Mouse (Mus musculus) brown adipose tissue, adult 24 weeks (tissue): ENCODE data around the gene Gm29797. TPM values are rescaled to one million over a fixed set of nuclear protein-coding genes. Genes with fewer than 3 reads are reported as not detected.

Source experiments
- H3K27ac ChIP-seq: fragments of 200-500 bp; replicated peaks from 2 replicates; pipeline ENCODE4 v1.5.1; 2012; ENCODE audit warnings: low read depth, mild to moderate bottlenecking, low read length
- H3K4me1 ChIP-seq: fragments of 200-500 bp; 2 replicates; pipeline ENCODE4 v1.6.1; 2012; ENCODE audit warnings: low read length, mixed read lengths; ENCODE audit not compliant: control insufficient read depth, insufficient read depth, insufficient read length
- H3K4me3 ChIP-seq: fragments of 200-500 bp; 2 replicates; pipeline ENCODE4 v1.5.1; 2012; ENCODE audit warnings: low read depth, mild to moderate bottlenecking, low read length, moderate library complexity; ENCODE audit not compliant: insufficient read depth
- polyA plus RNA-seq: library from polyadenylated mRNA; stranded (reverse); fragments of >200 nt; gene quantifications from 2 replicates; pipeline ENCODE4 v1.2.4, GENCODE M21; 2012; ENCODE audit not compliant: missing spikeins, insufficient read depth, insufficient read length

Gm29797 gene
- not detected in 2 replicates for polyA plus RNA-seq

DNA sequence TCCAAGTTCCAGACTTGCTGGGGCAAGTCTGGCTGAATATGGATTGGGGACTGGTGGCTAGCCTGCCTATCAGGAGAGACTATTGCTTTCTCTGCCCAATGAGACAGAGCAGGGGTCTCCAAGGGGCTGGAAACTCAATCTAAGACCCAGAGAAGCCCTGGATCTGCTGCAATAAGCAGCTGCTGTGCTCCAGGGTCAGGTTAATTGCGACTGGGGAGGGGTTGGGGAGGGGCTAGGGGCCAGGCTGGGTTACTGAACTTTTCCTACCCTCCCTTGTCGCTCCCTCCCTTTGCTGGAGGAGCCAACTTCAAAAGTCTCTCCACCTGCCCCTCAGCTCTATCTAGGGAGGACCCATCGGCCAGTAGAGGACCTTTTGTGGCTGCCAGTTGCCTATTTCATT is at the start of gene Gm29797:
Gm29797 (plus strand) TSS at position 301 of the 400 bp plus-strand sequence.
- Histone ChIP-seq H3K4me1 (peaks cover 12% of the 10 kb centered on the region), H3K27ac (no peak within 1 kb of the TSS), H3K4me3 (no peak within 1 kb of the TSS)

DNA sequence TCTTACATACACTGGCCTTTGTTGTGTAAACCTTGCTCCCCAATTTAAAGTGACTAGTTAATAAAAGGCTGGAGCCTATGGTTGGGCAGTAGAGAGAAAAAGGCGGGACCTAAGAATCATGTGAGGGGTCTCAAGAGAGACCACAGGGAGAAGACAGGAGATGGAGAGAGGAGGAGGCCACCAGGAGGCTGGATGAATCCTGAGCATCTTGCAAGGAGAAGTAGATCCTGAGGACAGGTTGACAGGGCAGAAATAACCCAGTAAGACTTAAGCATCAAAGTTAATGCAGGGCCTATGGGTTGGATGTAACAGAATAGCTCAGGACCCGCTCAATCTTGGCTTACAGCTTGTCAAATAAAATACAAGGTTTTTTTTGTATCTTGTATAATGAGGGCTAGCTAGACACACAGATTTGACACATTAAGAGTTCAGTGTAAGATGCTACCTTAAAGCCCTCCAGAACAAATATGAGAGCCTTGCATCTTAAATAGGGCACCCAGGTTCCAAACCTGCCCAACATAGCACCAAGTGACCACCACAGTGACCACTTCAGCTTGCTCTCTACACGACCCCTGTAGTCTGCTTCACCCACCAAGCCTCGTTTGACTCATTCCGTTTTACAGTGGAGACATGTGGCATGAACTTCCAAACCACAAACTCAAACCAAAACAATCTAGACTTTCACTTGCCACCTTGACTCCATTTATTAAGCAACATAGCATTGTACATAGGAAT is 37.9 kb upstream of the Gm29797 start:
- H3K4me1 ChIP-seq: no peaks in the 10 kb centered on the region
- no peak overlapping the region for H3K4me3 ChIP-seq
- H3K27ac ChIP-seq: no peak overlapping the region

DNA sequence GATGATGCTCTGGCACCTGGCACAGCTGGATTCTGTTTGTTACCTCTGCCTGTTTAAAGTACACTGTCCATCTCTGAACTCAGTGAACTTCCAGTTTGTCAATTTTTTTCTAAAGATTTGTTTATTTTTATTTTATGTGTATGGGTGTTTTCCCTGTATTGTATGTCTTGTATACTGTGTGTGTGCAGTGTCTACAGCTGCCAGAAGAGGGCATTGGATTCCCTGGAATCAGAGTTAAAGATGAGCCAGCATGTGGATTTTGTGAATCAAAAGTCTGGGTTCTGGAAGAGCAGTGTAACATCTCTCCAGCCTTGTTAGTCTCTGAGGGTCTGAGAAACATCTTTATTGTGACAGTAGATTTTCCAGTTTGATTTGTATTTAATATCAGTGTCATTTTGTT is 33.4 kb upstream of the Gm29797 start:
- H3K4me3 ChIP-seq: no peak overlapping the region
- H3K4me1 ChIP-seq: no peaks in the 10 kb centered on the region
- H3K27ac ChIP-seq: no peak overlapping the region

DNA sequence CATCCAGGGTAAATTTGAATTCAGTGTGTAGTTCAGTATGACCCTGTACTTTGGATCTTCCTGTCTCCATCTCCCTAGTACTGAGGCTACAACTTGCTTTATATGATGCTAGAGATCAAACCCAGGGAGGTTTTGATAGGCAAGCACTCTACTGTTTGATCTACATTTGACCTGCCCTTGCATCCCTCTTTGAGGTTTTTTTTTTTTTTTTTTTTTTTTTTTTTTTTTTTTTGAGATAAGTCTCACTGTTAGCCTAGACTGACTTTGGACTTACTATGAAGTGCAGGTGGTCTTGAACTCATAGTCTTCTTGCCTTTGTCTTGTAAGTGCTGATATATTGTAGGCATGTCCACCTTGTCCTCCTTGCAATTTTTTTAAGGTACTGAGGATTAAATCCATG is 28.4 kb upstream of the Gm29797 start:
- Histone ChIP-seq H3K27ac (no peak overlapping the region), H3K4me1 (no peaks in the 10 kb centered on the region), H3K4me3 (no peak overlapping the region)

DNA sequence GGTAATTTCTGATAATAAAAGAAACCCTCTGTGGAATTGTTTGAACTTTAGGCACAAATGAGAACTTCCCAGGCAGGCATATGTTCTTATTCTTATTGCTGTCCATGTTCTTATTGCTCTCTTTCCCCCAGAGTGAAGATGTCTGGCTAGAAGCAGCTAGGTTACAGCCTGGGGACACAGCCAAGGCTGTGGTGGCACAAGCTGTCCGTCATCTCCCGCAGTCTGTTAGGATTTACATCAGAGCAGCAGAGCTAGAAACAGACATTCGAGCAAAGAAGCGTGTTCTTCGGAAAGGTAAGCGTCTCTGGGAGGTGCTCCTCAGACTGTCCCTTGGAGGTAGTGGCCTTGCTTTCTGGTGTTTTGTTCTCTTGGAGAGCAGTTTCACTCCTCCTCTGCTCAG is 24.2 kb upstream of the Gm29797 start:
- no peaks in the 10 kb centered on the region for H3K4me1 ChIP-seq
- no peak overlapping the region for H3K27ac ChIP-seq
- H3K4me3 ChIP-seq: no peak overlapping the region

DNA sequence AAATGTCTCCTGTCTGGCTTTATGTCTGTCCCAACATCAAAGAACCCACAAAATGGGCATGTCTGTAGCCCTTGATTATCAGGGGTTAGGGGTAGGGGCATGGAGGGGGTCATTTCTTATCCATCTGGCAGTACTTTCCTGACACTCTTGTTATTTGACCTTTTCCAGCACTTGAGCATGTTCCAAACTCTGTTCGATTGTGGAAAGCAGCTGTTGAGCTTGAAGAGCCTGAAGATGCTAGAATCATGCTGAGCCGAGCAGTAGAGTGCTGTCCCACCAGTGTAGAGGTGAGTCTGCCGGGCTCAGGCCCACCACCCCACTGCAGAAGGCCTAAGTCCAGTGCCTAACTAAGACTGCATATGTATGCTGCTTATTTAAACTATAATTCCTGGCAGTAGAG is 21.0 kb upstream of the Gm29797 start:
- no peaks in the 10 kb centered on the region for H3K4me1 ChIP-seq
- H3K4me3 ChIP-seq: no peak overlapping the region
- H3K27ac ChIP-seq: no peak overlapping the region

DNA sequence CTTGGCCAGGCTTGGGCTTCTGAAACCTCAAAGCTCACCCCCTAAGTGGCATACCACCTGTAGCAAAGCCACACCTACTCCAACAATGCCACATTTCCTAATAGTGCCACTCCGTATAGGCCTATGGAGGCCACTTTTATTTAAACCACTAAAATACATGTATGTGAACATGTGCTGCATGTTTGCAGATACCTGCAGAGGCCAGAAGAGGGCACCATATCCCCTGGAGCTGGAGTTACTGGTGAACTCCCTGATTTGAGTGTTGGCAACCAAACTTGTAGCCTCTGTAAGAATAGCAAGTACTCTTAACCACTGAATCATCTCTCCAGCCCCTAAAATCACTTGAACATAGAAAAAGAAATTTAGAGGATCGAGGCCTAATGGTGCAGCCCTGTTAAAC is 12.5 kb upstream of the Gm29797 start:
- no peaks in the 10 kb centered on the region for H3K4me1 ChIP-seq
- no peak overlapping the region for H3K4me3 ChIP-seq
- H3K27ac ChIP-seq: no peak overlapping the region

DNA sequence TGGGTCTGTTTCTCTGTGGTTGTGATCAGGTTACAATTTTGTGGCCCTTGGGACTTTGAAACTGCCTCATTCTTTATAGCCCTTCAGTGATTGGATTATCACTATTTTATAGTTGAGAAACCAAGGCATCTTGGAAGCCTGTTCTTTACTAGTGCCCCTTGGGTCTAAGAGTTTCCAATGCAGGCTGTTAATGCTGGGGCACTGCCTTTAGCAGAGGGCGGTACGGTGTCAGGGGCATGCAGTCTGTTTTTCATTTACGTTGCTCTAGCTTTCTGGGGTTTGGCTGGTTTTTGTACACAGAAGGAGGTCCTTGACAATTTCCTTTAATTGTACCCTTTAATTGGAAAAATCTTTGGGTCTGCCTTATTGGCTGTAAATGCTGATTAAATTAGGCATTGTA is 11.2 kb upstream of the Gm29797 start:
- Histone ChIP-seq H3K4me3 (no peak overlapping the region), H3K27ac (no peak overlapping the region), H3K4me1 (no peaks in the 10 kb centered on the region)

DNA sequence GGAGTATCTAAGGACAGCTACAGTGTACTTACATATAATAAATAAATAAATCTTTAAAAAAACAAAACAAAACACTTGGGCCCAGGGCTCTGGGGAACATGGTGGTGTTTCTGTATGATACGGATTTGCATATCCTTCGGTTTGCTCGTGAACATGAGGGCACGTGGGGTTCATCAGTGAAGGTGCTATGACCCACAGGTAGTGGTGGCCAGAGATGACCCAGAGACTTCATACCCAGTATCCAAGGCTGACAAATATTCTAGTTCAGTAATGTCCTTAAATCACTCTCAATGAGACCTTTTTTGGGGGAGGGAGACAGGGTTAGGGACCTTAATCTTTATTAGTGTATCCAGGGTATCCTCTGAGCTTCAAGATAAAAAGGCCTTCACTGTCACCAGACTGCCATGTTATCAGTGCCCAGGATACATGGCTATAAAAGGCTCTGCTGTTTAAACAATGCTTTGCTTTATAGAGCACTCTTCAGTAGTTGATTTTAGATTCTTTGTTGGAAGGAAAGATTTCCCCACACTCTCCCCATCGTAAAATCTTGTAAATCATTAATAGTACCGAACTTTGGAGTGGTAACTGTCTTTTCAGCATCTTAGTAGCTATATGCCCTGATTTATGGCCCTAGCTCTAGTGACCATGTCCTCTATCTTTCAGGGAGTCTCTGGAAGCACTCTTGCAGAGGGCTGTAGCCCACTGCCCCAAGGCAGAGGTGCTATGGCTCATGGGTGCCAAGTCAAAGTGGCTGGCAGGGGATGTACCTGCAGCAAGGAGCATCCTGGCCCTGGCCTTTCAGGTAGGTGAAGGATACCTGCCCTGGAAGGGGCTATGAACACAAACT is 10.0 kb upstream of the Gm29797 start:
- no peak overlapping the region for H3K27ac ChIP-seq
- H3K4me1 ChIP-seq: no peaks in the 10 kb centered on the region
- H3K4me3 ChIP-seq: no peak overlapping the region

DNA sequence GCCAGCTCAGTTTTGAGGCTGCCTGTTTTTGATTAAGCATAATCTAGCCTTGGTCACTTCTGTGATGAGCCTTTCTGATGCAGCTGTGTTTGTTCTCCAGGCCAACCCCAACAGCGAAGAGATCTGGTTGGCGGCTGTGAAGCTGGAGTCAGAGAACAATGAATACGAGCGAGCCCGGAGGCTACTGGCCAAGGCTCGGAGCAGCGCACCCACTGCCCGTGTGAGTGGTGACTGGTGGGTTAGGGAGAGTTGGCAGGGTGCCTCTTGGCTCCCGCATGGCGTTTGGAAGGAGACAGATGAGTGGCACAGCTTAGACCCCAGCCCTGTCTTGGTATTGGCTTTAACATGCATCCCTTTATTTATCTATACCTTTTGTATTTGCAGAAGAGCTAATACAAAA is 7.9 kb upstream of the Gm29797 start:
- H3K4me3 ChIP-seq: no peak overlapping the region
- no peak overlapping the region for H3K27ac ChIP-seq
- H3K4me1 ChIP-seq: no peaks in the 10 kb centered on the region

DNA sequence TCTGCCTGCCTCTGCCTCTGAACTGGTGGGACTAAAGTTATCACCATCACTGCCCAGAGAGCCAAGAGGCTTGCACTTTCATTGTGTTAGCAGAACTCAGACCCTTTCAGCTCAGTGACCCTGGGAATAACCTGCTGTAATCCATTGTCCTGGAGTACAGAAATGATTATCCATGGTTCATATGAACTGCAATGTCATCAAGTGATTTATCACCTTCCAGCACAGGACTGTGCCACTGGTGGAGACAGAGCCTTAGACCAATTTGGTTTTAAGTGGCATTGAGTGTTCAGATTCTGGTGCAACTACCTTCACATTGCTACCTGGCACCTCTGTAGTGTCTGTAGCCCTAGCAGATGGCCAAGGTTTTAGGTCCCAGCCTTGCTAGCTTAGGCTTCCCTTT is 3.8 kb upstream of the Gm29797 start:
- no peak overlapping the region for H3K27ac ChIP-seq
- no peak overlapping the region for H3K4me3 ChIP-seq
- H3K4me1 ChIP-seq: no peaks in the 10 kb centered on the region

DNA sequence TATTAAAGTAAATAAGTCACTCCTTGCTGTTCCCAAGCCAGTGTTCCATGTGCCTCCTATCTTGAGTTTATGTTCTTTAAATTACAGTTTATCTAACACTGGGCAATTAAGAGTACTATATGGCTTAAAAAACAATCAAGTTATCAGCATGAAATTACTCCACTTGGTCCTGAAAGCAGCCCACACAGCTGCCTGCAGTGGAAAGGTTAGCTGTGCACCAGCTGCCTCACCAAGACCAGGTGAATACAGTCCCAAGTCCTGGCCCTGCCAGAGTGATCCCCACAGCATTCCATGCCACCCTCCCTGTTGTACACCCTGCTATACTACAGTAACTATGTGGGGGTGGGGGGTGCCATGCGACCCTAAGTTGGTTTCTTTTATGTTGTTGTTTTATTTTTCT is 3.3 kb upstream of the Gm29797 start:
- no peaks in the 10 kb centered on the region for H3K4me1 ChIP-seq
- H3K27ac ChIP-seq: no peak overlapping the region
- H3K4me3 ChIP-seq: no peak overlapping the region

DNA sequence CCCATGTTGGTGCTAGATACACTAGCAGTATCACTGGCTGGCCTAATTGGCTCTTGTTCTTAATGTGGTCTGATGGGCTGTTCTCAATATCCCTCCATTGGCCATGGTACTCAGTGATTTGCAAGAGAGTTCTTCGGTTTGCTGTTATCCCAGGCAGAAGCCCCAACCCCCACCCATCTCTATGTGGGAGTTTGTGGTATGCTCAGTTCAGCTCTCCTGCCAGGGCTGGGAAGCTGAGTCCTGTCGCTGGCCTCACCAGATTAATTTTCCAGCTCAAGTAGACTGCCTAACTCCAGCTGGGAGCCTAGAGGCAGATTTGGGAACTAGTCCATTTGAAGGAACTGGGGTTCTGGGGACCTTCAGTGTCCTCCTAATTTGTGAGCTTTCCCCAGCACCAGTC is 607 bp downstream of the Gm29797 start:
- Histone ChIP-seq H3K4me1 (peaks cover 16% of the 10 kb centered on the region), H3K27ac (no peak overlapping the region), H3K4me3 (no peak overlapping the region)

DNA sequence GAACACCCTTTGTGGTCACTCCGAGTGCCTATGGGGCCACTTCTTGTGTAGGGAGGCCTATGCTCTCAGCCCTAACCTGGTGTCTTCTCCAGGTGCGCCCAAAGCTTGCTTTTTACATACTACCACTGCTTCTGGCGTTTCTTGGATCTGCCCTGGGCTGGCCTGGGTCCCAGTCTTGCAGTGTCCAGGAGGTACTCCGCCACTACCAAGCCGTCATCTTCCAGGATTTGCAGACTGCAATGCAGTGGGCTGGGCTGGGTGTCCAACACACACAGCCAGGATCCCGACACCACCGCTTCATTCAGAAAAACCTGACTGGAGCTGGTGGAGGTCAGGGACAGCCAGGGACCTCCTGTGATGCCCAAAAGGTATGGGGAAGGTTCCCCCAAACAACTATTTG is 1.7 kb downstream of the Gm29797 start:
- Histone ChIP-seq H3K4me1 (peaks cover 16% of the 10 kb centered on the region), H3K27ac (peak overlapping the region; percentile 36), H3K4me3 (no peak overlapping the region)

DNA sequence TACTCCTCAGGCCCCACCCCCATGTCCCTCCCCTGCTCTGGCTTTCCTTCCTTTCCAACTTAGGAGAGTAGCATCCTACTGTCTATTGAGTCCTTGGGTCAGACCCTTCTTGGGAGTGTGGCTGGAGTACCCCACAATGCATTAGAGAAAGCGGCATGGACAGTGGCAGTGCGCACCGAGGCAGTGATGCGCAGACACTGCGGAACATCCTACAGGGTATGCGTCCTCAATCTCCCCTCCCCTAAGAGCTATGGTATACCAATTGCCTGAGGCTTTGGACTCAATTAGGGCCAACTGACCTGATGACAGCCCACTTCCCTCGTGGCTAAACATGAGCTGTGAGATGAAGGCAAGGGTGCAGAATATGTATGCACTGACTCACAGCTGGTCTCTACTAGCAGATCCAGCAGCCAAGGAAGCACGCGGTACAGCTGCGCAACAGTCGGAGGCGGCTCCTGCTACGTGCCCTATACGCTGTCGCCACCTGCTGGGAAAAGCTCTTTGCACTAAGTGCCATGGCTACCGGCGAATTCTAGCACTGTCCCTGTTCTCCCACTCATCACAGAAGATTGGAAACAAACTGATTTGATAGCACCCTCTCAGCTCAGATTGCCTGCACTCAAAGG is 2.2 kb downstream of the Gm29797 start:
- Histone ChIP-seq H3K4me1 (peaks cover 20% of the 10 kb centered on the region), H3K27ac (peak overlapping the region; percentile 71), H3K4me3 (no peak overlapping the region)
